In genomic region chr6:115814104-115814503, GRCm38 (mm10) we compare ENCODE assay signal across 9 mouse cellular contexts. TPM values are rescaled to one million over a fixed set of nuclear protein-coding genes. Genes with fewer than 3 reads are reported as not detected.
A peak's percentile ranks its signal among the peaks of the same experiment; 100 is the strongest.
DNase-seq lines count a peak whose midpoint lies in the region; ATAC-seq and TF ChIP-seq lines count a peak whose summit lies in the region.
"Had no signal": no experiment of that assay in that cellular context is flagged by ENCODE, and none has a peak within 500 bp of the region (broad histone marks: within the 10 kb centered on the region; RNA-seq: fewer than 3 reads in every experiment).

No protein-coding gene starts in this region.

- no peak for ATAC-seq in cerebellum, adult (ENCODE audit: insufficient number of reproducible peaks, low FRiP score, low TSS enrichment)
- peak; percentile 61 for ATAC-seq in G1E (ENCODE audit: extremely low read depth, insufficient number of reproducible peaks, low FRiP score, poor library complexity, severe bottlenecking)
- no peak for ATAC-seq in heart, embryonic 13.5 days (ENCODE audit: extremely low read depth, insufficient number of reproducible peaks, low FRiP score, low TSS enrichment)

- no peaks in the 10 kb centered on the region for H3K27me3 ChIP-seq in G1E (ENCODE audit: insufficient read depth, low read length)
- H3K27me3 ChIP-seq in heart, embryonic 13.5 days (replicated peaks): no peaks in the 10 kb centered on the region
- H3K27me3 ChIP-seq: lung, embryonic 15.5 days had no signal

- DNase-seq in cerebellum, postnatal 14 days: peak; percentile 60 to 70
- peak; percentile 46 for DNase-seq in G1E (ENCODE audit: low spot score)
- DNase-seq in embryo, embryonic 11 days: peak; percentile 81
- peak; percentile 71 to 83 for DNase-seq in kidney, postnatal 4 days
- peak; percentile 62 for DNase-seq in lung, postnatal 25 days (ENCODE audit: low spot score)
- DNase-seq in spleen, adult 18-20 months: peak; percentile 23 to 56

- no peak overlapping the region for H3K4me3 ChIP-seq in G1E (ENCODE audit: low read depth, low read length)
- H3K4me3 ChIP-seq in heart, embryonic 13.5 days: no peak overlapping the region
- H3K4me3 ChIP-seq: lung, embryonic 15.5 days had no signal

- H3K27ac ChIP-seq in heart, embryonic 13.5 days (replicated peaks): no peak overlapping the region
- H3K27ac ChIP-seq: lung, embryonic 15.5 days had no signal

- peak; percentile 58; the same call in 1 of the 2 replicates for TF ChIP-seq CTCF in G1E (IDR thresholded peaks at IDR 0.05; ENCODE audit: low read depth, low read length)

- H3K9me3 ChIP-seq in G1E (replicated peaks): no peaks in the 10 kb centered on the region
- H3K9me3 ChIP-seq in heart, embryonic 13.5 days: no peaks in the 10 kb centered on the region
- H3K9me3 ChIP-seq: lung, embryonic 15.5 days had no signal

- no peak overlapping the region for H3K4me2 ChIP-seq in heart, embryonic 13.5 days
- H3K4me2 ChIP-seq: lung, embryonic 15.5 days had no signal

- peak overlapping the region; percentile 20; the same call in 1 of the 2 replicates for H3K9ac ChIP-seq in heart, embryonic 13.5 days
- H3K9ac ChIP-seq: lung, embryonic 15.5 days had no signal

- WGBS in heart, embryonic 13.5 days: 25% methylated on average over 4 of the region's 4 CpGs

- H3K4me1 ChIP-seq in G1E (ENCODE audit: insufficient read depth, low read depth, low read length): peaks cover 16% of the 10 kb centered on the region
- H3K4me1 ChIP-seq in heart, embryonic 13.5 days: peaks cover 11% of the 10 kb centered on the region
- H3K4me1 ChIP-seq: lung, embryonic 15.5 days had no signal

- H3K36me3 ChIP-seq in G1E (replicated peaks): peaks cover 50% of the 10 kb centered on the region
- no peaks in the 10 kb centered on the region for H3K36me3 ChIP-seq in heart, embryonic 13.5 days
- H3K36me3 ChIP-seq: lung, embryonic 15.5 days had no signal

RNA-seq across cellular contexts. Expression of gene Rpl32, which starts 5.6 kb away (rescaled TPM):
- 3,038 and 3,130 TPM in 2 replicates for total RNA-seq in G1E (2014; fragmentation: Nextera tagmentation)
- total RNA-seq in G1E (2017): 5,749 and 6,102 TPM in 2 replicates
- 432 and 478 TPM in 2 replicates for polyA plus RNA-seq in G1E (2012)
- 1,371 and 1,440 TPM in 2 replicates for polyA plus RNA-seq in heart, embryonic 13.5 days (2015; fragmentation: Nextera tagmentation; extraction: Ambion mirVana)

RNA-seq across cellular contexts. Expression of gene Efcab12, which starts 24.1 kb away (rescaled TPM):
- total RNA-seq in G1E (2014; fragmentation: Nextera tagmentation): 0.90 TPM in 1 of 2 replicates, not detected in the other
- total RNA-seq in G1E (2017): 0.06 and 0.27 TPM in 2 replicates
- not detected in 2 replicates for polyA plus RNA-seq in G1E (2012)
- 0.46 and 0.53 TPM in 2 replicates for polyA plus RNA-seq in heart, embryonic 13.5 days (2015; fragmentation: Nextera tagmentation; extraction: Ambion mirVana)

RNA-seq across cellular contexts. Expression of gene Mbd4, which starts 39.1 kb away (rescaled TPM):
- total RNA-seq in G1E (2014; fragmentation: Nextera tagmentation): 16.0 and 20.1 TPM in 2 replicates
- 20.8 and 25.8 TPM in 2 replicates for total RNA-seq in G1E (2017)
- polyA plus RNA-seq in G1E (2012): 1.6 and 1.7 TPM in 2 replicates
- polyA plus RNA-seq in heart, embryonic 13.5 days (2015; fragmentation: Nextera tagmentation; extraction: Ambion mirVana): 8.7 and 10.4 TPM in 2 replicates

RNA-seq across cellular contexts. Expression of gene Ift122, which starts 39.2 kb away (rescaled TPM):
- total RNA-seq in G1E (2014; fragmentation: Nextera tagmentation) (4.7 and 4.9 TPM in 2 replicates), G1E (2017) (5.1 and 5.3 TPM in 2 replicates)
- 0.42 and 0.65 TPM in 2 replicates for polyA plus RNA-seq in G1E (2012)
- 21.2 and 21.4 TPM in 2 replicates for polyA plus RNA-seq in heart, embryonic 13.5 days (2015; fragmentation: Nextera tagmentation; extraction: Ambion mirVana)

RNA-seq across cellular contexts. Expression of gene Cand2, which starts 39.8 kb away (rescaled TPM):
- total RNA-seq in G1E (2014; fragmentation: Nextera tagmentation) (6.5 and 7.1 TPM in 2 replicates), G1E (2017) (1.6 and 1.8 TPM in 2 replicates)
- polyA plus RNA-seq in G1E (2012): 6.1 and 7.1 TPM in 2 replicates
- polyA plus RNA-seq in heart, embryonic 13.5 days (2015; fragmentation: Nextera tagmentation; extraction: Ambion mirVana): 51.2 and 52.5 TPM in 2 replicates
